Mouse (Mus musculus) layer of hippocampus, adult 8-10 months (tissue): ENCODE measurements around the gene Sppl3. TPM values are rescaled to one million over a fixed set of nuclear protein-coding genes. Genes with fewer than 3 reads are reported as not detected.

Experiments used
- DNase-seq, 2 experiments: peaks; one replicate each; pipeline ENCODE4 v3.0.0; 2022; ENCODE audit warnings: low spot score in 2 of 2
- total RNA-seq, 4 experiments: library from RNA; stranded (reverse); gene quantifications; 2 replicates each; pipeline ENCODE4 v1.2.4; 2022

The Sppl3 gene
- total RNA-seq, 4 experiments from 2014 or later = 71.6 to 80.6 (median 77.4) TPM

GRCm38 (mm10) chr5:115037099-115037498 lies 26.2 kb downstream of the Sppl3 start:
- no peak for DNase-seq

- no peak for DNase-seq
Observed at GRCm38 (mm10) chr5:115040756-115041155, 29.8 kb downstream of the Sppl3 start.

GRCm38 (mm10) chr5:115043626-115044025 lies 32.7 kb downstream of the Sppl3 start:
- no peak for DNase-seq

DNA sequence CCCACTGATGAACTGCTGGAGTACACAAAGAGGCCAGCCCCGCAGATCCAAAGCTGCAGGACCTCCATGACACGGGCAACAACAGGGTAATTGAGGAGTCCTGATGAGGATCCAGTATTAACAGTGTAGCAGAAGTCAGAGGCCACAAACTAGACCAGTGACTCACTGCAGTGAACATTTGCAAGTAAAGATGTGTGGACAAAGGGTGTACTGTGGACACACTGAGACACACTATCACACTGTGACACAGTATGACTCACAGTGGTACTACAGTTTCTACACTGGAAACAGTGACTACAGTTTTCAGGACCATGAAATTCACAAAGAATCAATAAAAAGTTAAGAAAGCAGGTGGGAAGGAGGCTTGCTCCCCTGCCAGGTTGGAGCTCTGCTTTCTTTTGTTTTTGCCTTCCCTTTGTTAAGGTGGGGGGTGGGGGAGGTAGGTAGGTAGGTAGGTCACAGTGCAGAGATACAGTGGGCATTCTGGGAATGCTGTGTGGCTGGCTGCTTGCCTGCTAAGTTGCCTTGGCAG lies 34.3 kb downstream of the Sppl3 start:
- no peak for DNase-seq

DNA sequence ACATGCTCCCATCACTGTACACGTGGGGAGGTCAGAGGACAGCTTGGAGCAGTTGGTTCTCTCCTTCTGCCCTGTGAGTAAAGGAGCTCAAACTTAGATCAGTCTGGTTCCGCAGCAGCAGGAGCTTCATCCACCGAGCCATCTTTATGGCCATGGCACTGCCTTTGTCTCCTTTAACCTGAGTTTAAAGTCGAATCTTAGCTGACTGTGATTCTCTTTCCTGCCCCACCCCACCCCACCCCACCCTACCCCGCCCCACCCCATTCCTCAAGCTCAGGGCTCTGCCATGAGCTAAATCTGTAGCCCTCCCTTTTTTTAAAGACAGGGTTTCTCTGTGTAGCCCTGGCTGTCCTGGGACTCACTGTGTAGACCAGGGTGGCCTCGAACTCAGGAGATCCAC lies 38.8 kb downstream of the Sppl3 start:
- DNase-seq = no peak

DNA sequence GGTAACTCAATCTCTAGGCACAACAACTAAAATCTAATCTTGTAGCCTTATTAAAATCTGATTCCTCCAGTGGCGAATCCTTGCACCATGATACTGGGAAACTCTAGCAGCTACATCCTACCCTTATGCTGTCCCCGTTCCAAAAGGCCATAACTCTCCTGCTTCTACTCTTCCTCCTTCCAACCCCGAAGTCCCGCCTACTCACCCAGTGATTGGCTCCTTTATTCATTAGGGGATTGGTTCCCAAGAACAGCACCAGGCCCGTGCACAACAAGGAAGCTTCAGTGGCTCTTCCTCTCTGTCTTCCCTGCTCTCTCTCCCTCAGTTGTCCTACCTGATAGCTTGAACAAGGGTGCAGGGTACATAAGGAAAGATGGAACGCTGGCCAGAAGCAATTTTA lies 39.8 kb downstream of the Sppl3 start:
- DNase-seq = no peak

DNA sequence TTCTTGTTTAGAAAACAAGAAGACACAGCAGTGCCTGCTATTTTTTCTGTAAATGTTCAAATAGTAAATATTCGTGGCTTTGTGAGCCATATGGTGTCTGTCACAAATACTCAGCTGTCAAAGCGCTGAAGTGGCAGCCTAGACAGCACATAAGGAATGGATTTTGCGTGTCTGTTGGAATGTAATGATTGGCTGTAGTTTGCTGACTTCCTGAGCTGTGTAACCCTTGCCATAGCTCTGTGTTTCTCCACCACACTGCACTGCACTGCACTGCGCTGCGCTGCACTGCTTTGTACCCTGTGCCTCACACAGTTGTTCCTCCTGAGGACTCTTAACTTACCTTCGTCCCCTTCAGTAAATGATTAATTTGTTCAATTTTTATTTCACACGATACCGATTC lies 41.6 kb downstream of the Sppl3 start:
- DNase-seq = no peak

GRCm38 (mm10) chr5:115053791-115054396 lies 43.0 kb downstream of the Sppl3 start:
- no peak for DNase-seq

- no peak for DNase-seq
Observed at GRCm38 (mm10) chr5:115055418-115055817, 44.5 kb downstream of the Sppl3 start.

GRCm38 (mm10) chr5:115057153-115057552 lies 46.2 kb downstream of the Sppl3 start:
- DNase-seq = no peak

GRCm38 (mm10) chr5:115058584-115059297 lies 47.8 kb downstream of the Sppl3 start:
- no peak for DNase-seq

- no peak for DNase-seq
Observed at GRCm38 (mm10) chr5:115060067-115060695, 49.2 kb downstream of the Sppl3 start.

DNA sequence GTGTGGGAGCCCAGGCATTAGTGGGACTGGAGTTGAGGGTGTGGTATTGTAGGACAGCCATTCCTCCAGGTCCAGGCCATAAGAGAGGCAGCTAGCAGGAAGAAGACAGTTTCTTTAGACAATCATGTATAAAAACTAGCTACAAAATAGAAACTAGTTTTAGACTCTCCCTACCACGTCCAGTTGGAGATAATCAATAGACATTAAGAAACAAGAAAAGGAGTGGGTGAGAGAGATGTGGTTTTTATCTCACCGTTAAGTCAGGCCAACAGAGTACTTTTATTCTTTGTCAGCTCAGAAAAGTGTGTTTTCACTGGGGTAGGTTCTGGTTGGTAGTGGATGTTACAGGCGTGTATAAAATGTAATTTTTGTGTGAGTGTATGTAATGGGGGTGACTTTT lies 50.0 kb downstream of the Sppl3 start:
- no peak for DNase-seq

DNA sequence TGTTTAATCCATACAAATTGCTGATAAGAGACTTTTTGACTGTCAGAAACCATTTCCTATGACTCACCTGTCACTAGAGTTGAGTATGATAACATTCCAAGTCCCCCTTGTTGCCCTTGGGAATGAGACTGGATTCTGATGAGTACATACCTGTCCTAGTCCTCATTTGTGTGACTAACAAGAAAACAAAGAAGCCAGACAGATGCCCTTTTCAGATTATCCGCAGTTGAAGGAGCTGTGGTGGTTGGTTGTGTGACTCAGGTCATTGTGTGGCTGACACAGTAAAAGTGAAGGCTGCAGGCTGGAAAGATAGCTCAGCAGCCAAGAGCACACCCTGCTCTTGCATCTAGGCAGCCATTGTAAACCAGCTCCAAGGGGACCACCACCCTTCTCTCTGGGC lies 51.6 kb downstream of the Sppl3 start:
- DNase-seq = no peak

- no peak for DNase-seq
Observed at GRCm38 (mm10) chr5:115063391-115063790, 52.5 kb downstream of the Sppl3 start.

DNA sequence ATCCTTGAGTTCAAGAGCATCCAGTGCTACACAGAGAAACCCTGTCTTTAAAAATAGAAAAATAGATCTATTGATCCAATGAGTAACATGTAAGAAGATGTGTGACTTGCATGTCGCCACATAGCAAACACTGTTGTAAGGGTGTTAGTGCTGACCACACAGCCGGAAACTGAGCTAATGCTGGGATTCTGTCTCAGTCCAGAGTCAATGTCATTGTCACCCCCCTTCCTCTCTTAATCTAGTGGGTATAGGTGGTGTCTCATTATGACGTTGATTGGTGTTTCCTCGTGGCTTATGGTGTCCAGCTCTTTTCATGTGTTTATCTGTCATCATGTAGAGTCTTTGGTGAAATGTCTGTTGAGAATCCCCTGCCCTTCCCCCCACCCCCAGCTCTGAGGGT lies 55.3 kb downstream of the Sppl3 start:
- no peak for DNase-seq

DNA sequence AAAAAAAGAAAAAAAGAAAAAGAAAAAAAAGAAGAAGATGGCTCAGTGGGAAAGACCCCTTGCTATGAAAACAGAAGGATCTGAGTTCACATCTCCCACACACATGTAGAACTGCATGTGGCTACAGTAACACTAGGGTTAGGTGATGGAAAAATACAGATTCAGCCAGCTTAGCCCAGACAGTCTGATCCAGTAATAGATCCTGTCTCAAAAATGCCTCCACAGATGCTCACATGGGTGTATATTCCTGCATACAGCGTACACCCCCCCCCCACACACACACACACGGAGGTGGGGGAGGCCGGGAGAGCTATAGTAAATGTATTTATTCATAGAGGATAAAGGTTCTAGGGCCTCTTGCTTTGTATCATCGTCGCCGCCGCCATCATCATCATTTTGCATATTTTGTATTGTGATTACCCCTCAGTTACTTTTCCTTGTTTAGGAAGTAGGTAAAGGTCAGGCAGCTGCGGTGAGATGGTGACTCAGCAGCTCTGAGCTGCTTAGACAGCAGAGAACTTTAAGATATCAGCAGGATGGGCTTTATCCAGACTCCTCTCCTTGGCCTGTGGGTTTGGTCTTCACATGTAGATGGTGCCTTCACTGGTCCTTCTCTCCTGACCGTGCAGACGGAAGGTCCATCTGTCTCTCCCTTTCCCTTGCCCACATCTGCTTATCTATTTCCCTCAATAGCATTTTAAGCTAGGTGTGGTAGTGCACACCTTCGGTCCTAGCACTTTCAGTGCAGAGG lies 57.9 kb downstream of the Sppl3 start:
- no peak for DNase-seq

DNA sequence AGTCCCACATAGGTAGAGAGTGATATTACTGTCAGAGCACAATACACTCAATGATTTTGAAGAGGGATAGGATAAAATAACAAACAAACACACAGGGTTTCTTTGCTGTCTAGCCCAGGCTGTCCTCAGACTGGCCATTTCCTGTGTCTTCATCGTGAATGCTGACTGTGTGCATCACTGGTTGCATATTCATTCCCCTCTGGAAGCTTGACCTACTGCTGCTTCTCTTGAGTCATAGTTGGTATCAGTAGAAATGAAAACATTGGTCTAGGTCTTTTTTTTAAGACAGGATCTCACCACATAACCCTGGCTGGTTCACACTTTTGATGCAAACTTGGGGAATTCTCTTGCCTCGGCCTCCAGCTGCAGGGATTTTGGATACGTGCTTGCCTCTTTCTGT lies 58.7 kb downstream of the Sppl3 start:
- DNase-seq = no peak

DNA sequence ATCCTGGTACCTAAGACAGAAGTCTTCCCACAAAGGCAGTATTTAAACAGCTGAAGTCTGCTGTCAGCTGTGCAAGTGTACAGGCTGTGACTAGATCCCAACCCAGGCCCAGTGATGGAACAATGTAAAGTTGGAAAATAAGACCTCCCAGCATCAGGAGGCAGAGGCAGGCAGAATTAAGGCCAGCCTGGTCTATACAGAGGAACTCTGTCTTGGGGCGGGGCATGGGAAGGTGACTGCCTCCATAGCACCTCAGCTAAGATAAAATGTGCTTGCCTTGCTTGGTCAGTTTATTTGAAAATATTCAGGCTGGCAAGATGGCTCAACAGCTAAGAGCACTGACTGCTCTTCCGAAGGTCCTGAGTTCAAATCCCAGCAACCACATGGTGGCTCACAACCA lies 59.5 kb downstream of the Sppl3 start:
- no peak for DNase-seq

GRCm38 (mm10) chr5:115071096-115071901 lies 60.4 kb downstream of the Sppl3 start:
- DNase-seq = no peak

GRCm38 (mm10) chr5:115072143-115072542 lies 61.2 kb downstream of the Sppl3 start:
- peak in 1 of 2 experiments; percentile 46 for DNase-seq
